8 mouse cellular contexts compared by ENCODE assay signal in genomic region chr11:48871201-48871772, GRCm38 (mm10). TPM values are rescaled to one million over a fixed set of nuclear protein-coding genes. Genes with fewer than 3 reads are reported as not detected.
DNase-seq lines count a peak whose midpoint lies in the region; ATAC-seq and TF ChIP-seq lines count a peak whose summit lies in the region.

Irgm1 (minus strand) TSS chr11:48871683.

- WGBS in cerebellum, adult 2 months = under 1% methylated on average over 19 of the region's 19 CpGs
- whole genome bisulfite sequencing in hindbrain, embryonic 12.5 days = 2% methylated on average over 19 of the region's 19 CpGs
- WGBS in limb, embryonic 11.5 days = 1% methylated on average over 19 of the region's 19 CpGs
- WGBS in midbrain, embryonic 11.5 days = under 1% methylated on average over 19 of the region's 19 CpGs

- no peaks in the 10 kb centered on the region for H3K36me3 ChIP-seq in hindbrain, embryonic 12.5 days
- H3K36me3 ChIP-seq in limb, embryonic 11.5 days (ENCODE audit: control insufficient read depth, insufficient read depth, low read length) = no peaks in the 10 kb centered on the region
- no peaks in the 10 kb centered on the region for H3K36me3 ChIP-seq in midbrain, embryonic 11.5 days (ENCODE audit: control insufficient read depth, insufficient read depth, low read length)

- TF ChIP-seq POLR2A in cerebellum, adult 2 months (IDR thresholded peaks at IDR 0.05; ENCODE audit: borderline replicate concordance, insufficient read depth, low read length) = no peak

- no peaks in the 10 kb centered on the region for H3K9me3 ChIP-seq in hindbrain, embryonic 12.5 days (replicated peaks)
- H3K9me3 ChIP-seq in limb, embryonic 11.5 days (ENCODE audit: control insufficient read depth, low read length) = no peaks in the 10 kb centered on the region
- no peaks in the 10 kb centered on the region for H3K9me3 ChIP-seq in midbrain, embryonic 11.5 days (ENCODE audit: control insufficient read depth, low read length)

- DNase-seq in layer of hippocampus, adult 2 months (ENCODE audit: low spot score in 2 of 2) = peak in 1 of 2 experiments; percentile 37
- no peak for DNase-seq in layer of hippocampus, adult 9-10 months (ENCODE audit: low spot score)
- peak; percentile 29 to 46 for DNase-seq in cerebellum, adult 2 months
- peak in 1 of 2 experiments; percentile 35 for DNase-seq in frontal cortex, adult 2 months (ENCODE audit: extremely low spot score in 1 of 2, low spot score in 1 of 2)
- peak; percentile 51 for DNase-seq in limb, embryonic 11.5 days (ENCODE audit: low spot score)
- peak; percentile 93 for DNase-seq in midbrain, embryonic 11.5 days (ENCODE audit: low spot score, missing footprints)
- peak; percentile 74 to 84 for DNase-seq in spleen, postnatal 36 days (ENCODE audit: low spot score in 2 of 2)

- H3K27me3 ChIP-seq in cerebellum, adult 2 months (ENCODE audit: control insufficient read depth, insufficient read depth, low read length) = no peaks in the 10 kb centered on the region
- peaks cover 17% of the 10 kb centered on the region for H3K27me3 ChIP-seq in hindbrain, embryonic 12.5 days
- H3K27me3 ChIP-seq in limb, embryonic 11.5 days (ENCODE audit: control insufficient read depth, insufficient read depth, low read length) = no peaks in the 10 kb centered on the region
- no peaks in the 10 kb centered on the region; the same call in 1 of the 2 replicates for H3K27me3 ChIP-seq in midbrain, embryonic 11.5 days (ENCODE audit: control insufficient read depth, insufficient read depth, low read length)

- no peaks in the 10 kb centered on the region for H3K4me1 ChIP-seq in cerebellum, adult 2 months (ENCODE audit: control insufficient read depth, insufficient read depth, low read length)
- peaks cover 13% of the 10 kb centered on the region; the same call in 1 of the 2 replicates for H3K4me1 ChIP-seq in hindbrain, embryonic 12.5 days
- H3K4me1 ChIP-seq in limb, embryonic 11.5 days (ENCODE audit: control insufficient read depth, insufficient read depth, low read length) = peaks cover 4% of the 10 kb centered on the region; the same call in 1 of the 2 replicates
- H3K4me1 ChIP-seq in midbrain, embryonic 11.5 days (ENCODE audit: control insufficient read depth, insufficient read depth, low read length) = peaks cover 7% of the 10 kb centered on the region

- H3K27ac ChIP-seq in layer of hippocampus, adult 2 months = peak within 1 kb of the TSS; percentile 86
- H3K27ac ChIP-seq in cerebellum, adult 2 months (ENCODE audit: insufficient read depth, low read length) = peak within 1 kb of the TSS; percentile 31; the same call in 1 of the 2 replicates
- H3K27ac ChIP-seq in hindbrain, embryonic 12.5 days = no peak within 1 kb of the TSS
- H3K27ac ChIP-seq in limb, embryonic 11.5 days (replicated peaks; ENCODE audit: low read depth, low read length) = no peak within 1 kb of the TSS
- no peak within 1 kb of the TSS for H3K27ac ChIP-seq in midbrain, embryonic 11.5 days (ENCODE audit: low read depth, low read length)

- peak within 1 kb of the TSS; percentile 65 for H3K4me3 ChIP-seq in layer of hippocampus, adult 2 months
- H3K4me3 ChIP-seq in cerebellum, adult 2 months (replicated peaks; ENCODE audit: insufficient read depth, low read depth, low read length) = peak within 1 kb of the TSS; percentile 89
- peak within 1 kb of the TSS; percentile 31 for H3K4me3 ChIP-seq in hindbrain, embryonic 12.5 days
- H3K4me3 ChIP-seq in limb, embryonic 11.5 days (ENCODE audit: low read depth, low read length) = peak within 1 kb of the TSS; percentile 17
- H3K4me3 ChIP-seq in midbrain, embryonic 11.5 days (ENCODE audit: low read depth, low read length) = peak within 1 kb of the TSS; percentile 31

- ATAC-seq in hindbrain, embryonic 12.5 days (ENCODE audit: low FRiP score) = peak; percentile 60; the same call in 1 of the 2 replicates
- peak; percentile 55 for ATAC-seq in limb, embryonic 11.5 days (ENCODE audit: insufficient number of reproducible peaks, low FRiP score, low TSS enrichment, low read depth)
- peak; percentile 47 for ATAC-seq in midbrain, embryonic 11.5 days (ENCODE audit: low FRiP score)

- TF ChIP-seq CTCF in layer of hippocampus, adult 2 months (conservative IDR thresholded peaks at IDR 0.05) = peak; percentile 36
- TF ChIP-seq CTCF in cerebellum, adult 2 months (IDR thresholded peaks at IDR 0.05; ENCODE audit: borderline replicate concordance, insufficient read depth, low read depth, low read length) = no peak

- peak within 1 kb of the TSS; percentile 49 for H3K9ac ChIP-seq in hindbrain, embryonic 12.5 days
- peak within 1 kb of the TSS; percentile 28 for H3K9ac ChIP-seq in limb, embryonic 11.5 days (ENCODE audit: low read length)
- peak within 1 kb of the TSS; percentile 65 for H3K9ac ChIP-seq in midbrain, embryonic 11.5 days (ENCODE audit: low read length)

- peak within 1 kb of the TSS; percentile 58 for H3K4me2 ChIP-seq in hindbrain, embryonic 12.5 days (replicated peaks)
- peak within 1 kb of the TSS; percentile 61 for H3K4me2 ChIP-seq in limb, embryonic 11.5 days (ENCODE audit: low read depth, severe bottlenecking)
- peak within 1 kb of the TSS; percentile 62 for H3K4me2 ChIP-seq in midbrain, embryonic 11.5 days

RNA-seq across cellular contexts. Expression of gene Irgm1, which starts in this region (rescaled TPM):
- 1 to 10 TPM; 3.6 to 4.3 TPM for total RNA-seq in layer of hippocampus, adult 2 months (2021)
- 6.5 and 7.1 TPM in 2 replicates for polyA plus RNA-seq in cerebellum, adult 2 months (2012; rRNA removed)
- polyA plus RNA-seq in frontal cortex, adult 2 months (2012; rRNA removed) = 12.1 and 12.7 TPM in 2 replicates
- 3.0 and 3.9 TPM in 2 replicates for polyA plus RNA-seq in hindbrain, embryonic 12.5 days (2016; fragmentation: Nextera tagmentation; extraction: Ambion mirVana)
- polyA plus RNA-seq in limb, embryonic 11.5 days (2014; fragmentation: Nextera tagmentation; extraction: Ambion mirVana) = 1.1 and 1.7 TPM in 2 replicates
- 2.2 and 2.3 TPM in 2 replicates for polyA plus RNA-seq in midbrain, embryonic 11.5 days (2014; fragmentation: Nextera tagmentation; extraction: Ambion mirVana)

Comparison
In these comparisons a context has a peak if more than half of its experiments do, and no peak if none do; other contexts are left out.
1. H3K27ac ChIP-seq: peak in layer of hippocampus, adult 2 months (single experiment) and cerebellum, adult 2 months (single experiment); none in hindbrain, embryonic 12.5 days (single experiment), limb, embryonic 11.5 days (single experiment) and midbrain, embryonic 11.5 days (single experiment).
2. H3K4me3 ChIP-seq: peak in every context shown above with its lines; median percentile 89 in cerebellum, adult 2 months; 65 in layer of hippocampus, adult 2 months; 31 in hindbrain, embryonic 12.5 days; 31 in midbrain, embryonic 11.5 days; 17 in limb, embryonic 11.5 days.
3. Peak in every context shown above with its lines, with median percentiles within 50 percentile points of each other: ATAC-seq, H3K4me2 ChIP-seq and H3K9ac ChIP-seq.